Mouse (Mus musculus) liver, embryonic 14.5 days (tissue): ENCODE results near the gene Klhl22. TPM values are rescaled to one million over a fixed set of nuclear protein-coding genes. Genes with fewer than 3 reads are reported as not detected.
"Not testable (repeated sequence)": the region's sequence is repeated elsewhere in the genome, so short reads cannot be mapped to it uniquely, and the experiment has no call there.

ENCODE experiments used
- ATAC-seq: fragments of 200-750 bp; cut with Nextera tagmentation; 2 replicates; pipeline ENCODE4 v1.8.0; 2017; ENCODE audit warnings: moderate number of reproducible peaks, mild to moderate bottlenecking, moderate library complexity; ENCODE audit not compliant: insufficient read depth
- DNase-seq, 3 experiments: peaks; one replicate each; pipeline ENCODE4 v3.0.0-alpha.2; 2012 to 2013; ENCODE audit warnings: low read depth in 3 of 3, low spot score in 3 of 3
- H3K27ac ChIP-seq: fragments of 300-500 bp; sonication (generic); 2 replicates; pipeline ENCODE4 v1.5.1; 2014; ENCODE audit warnings: moderate library complexity, mild to moderate bottlenecking, control low read depth, inconsistent platforms
- H3K27me3 ChIP-seq: fragments of 300-500 bp; sonication (generic); 2 replicates; pipeline ENCODE4 v1.6.1; 2014; ENCODE audit warnings: mild to moderate bottlenecking, low read length, moderate library complexity; ENCODE audit not compliant: control insufficient read depth, insufficient read depth
- H3K36me3 ChIP-seq: fragments of 300-500 bp; sonication (generic); replicated peaks from 2 replicates; pipeline ENCODE4 v1.6.1; 2014; ENCODE audit warnings: low read depth; ENCODE audit not compliant: control insufficient read depth, insufficient read depth
- H3K4me1 ChIP-seq, 2 experiments: fragments of 200-500 bp in 1 of 2; fragments of 300-500 bp in 1 of 2; sonication (generic) in 1 of 2; replicated peaks; 2 replicates each; pipeline ENCODE4 v1.6.1; 2012 to 2014; ENCODE audit warnings: antibody characterized with exemption in 1 of 2, inconsistent platforms in 1 of 2, low read length in 1 of 2; ENCODE audit not compliant: control insufficient read depth in 2 of 2, insufficient read depth in 2 of 2
- H3K4me2 ChIP-seq: fragments of 300-500 bp; sonication (generic); 2 replicates; pipeline ENCODE4 v1.6.1; 2014; ENCODE audit warnings: low read depth, mild to moderate bottlenecking, control low read depth, moderate library complexity
- H3K4me3 ChIP-seq, 2 experiments: fragments of 200-500 bp in 1 of 2; fragments of 300-500 bp in 1 of 2; sonication (generic) in 1 of 2; 2 replicates each; pipeline ENCODE4 v1.5.1; 2012 to 2014; ENCODE audit warnings: low read depth in 2 of 2, low read length in 2 of 2, mild to moderate bottlenecking in 2 of 2, control low read depth in 1 of 2, inconsistent platforms in 1 of 2, moderate library complexity in 1 of 2; ENCODE audit not compliant: insufficient read depth in 1 of 2
- H3K9ac ChIP-seq: fragments of 300-500 bp; sonication (generic); replicated peaks from 2 replicates; pipeline ENCODE4 v1.6.1; 2014; ENCODE audit warnings: mild to moderate bottlenecking, control low read depth, moderate library complexity
- H3K9me3 ChIP-seq: fragments of 300-500 bp; sonication (generic); 2 replicates; pipeline ENCODE4 v1.6.1; 2016; ENCODE audit warnings: low read length, mixed read lengths; ENCODE audit not compliant: control insufficient read depth
- CTCF ChIP-seq: IDR thresholded peaks from 2 replicates; pipeline ENCODE4 v1.5.1; 2016; ENCODE audit warnings: antibody characterized with exemption, low read depth, control low read depth
- EP300 ChIP-seq: IDR thresholded peaks from 2 replicates; pipeline ENCODE4 v1.6.1; 2016; ENCODE audit warnings: antibody characterized with exemption, low read depth
- WGBS: fragments of 180-500 bp; shearing (Covaris S2); extraction: QIAGEN DNeasy Blood & Tissue Kit; methylation state at CpG from one replicate; pipeline ENCODE4 v1.1.7; 2014; ENCODE audit not compliant: insufficient replicate concordance; 5-methylcytosine and 5-hydroxymethylcytosine counted together
- polyA plus RNA-seq, 2 experiments: library from polyadenylated mRNA; depleted of rRNA in 1 of 2; stranded (reverse) in 1 of 2; unstranded in 1 of 2; fragments of >200 nt; fragmentation: Nextera tagmentation in 1 of 2; extraction: Ambion mirVana in 1 of 2; gene quantifications; 2 replicates each; pipeline versions ENCODE4 v1.2.1 to v1.2.3; 2012 to 2014

Klhl22 gene
- polyA plus RNA-seq, 2 experiments, result 11.6 to 14.0 TPM

- peak; percentile 12; the same call in 1 of the 2 replicates for TF ChIP-seq CTCF
- no peak for TF ChIP-seq EP300
Observed at GRCm38 (mm10) chr16:17732021-17732420, 27.4 kb upstream of the Klhl22 start.

DNA sequence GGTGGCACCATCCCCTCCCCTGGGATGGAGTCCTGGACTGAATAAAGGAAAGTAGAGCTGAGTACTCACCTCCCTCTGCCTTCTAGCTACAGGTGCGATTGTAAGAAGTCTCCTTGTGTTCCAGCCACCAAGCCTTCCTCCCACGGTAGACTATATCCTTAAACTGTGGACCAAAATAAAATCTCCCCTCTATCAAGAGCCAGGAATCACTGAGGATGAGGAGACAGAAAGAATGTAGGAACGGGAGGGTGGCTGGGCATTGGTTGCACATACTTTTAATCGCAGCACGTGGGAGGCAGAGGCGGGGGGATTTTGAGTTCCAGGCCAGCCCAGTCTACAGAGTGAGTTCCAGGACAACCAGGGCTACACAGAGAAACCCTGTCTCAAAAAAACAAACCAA is 27.0 kb upstream of the Klhl22 start:
- H3K9ac ChIP-seq, result no peak overlapping the region
- 61% methylated on average over 6 of the region's 6 CpGs for WGBS

More at GRCm38 (mm10) chr16:17732021-17732420, 27.4 kb upstream of the Klhl22 start:
- Histone ChIP-seq H3K4me2 (no peak overlapping the region), H3K27ac (no peak overlapping the region), H3K9ac (no peak overlapping the region), H3K9me3 (no peaks in the 10 kb centered on the region), H3K4me3 (no peak overlapping the region), H3K4me1 (peaks cover 0 to 2% of the 10 kb centered on the region in 2 experiments; a peak in 2 of 4 replicates), H3K36me3 (no peaks in the 10 kb centered on the region), H3K27me3 (peaks cover 8% of the 10 kb centered on the region)
- WGBS, result 15% methylated on average over 3 of the region's 3 CpGs
- DNase-seq (no peak), ATAC-seq (no peak)

GRCm38 (mm10) chr16:17732841-17733340 is 26.5 kb upstream of the Klhl22 start, which contains the start of gene Med15:
Gene Med15 (minus strand): TSS chr16:17732891.
- TF ChIP-seq EP300 (no peak), CTCF (no peak)
- H3K4me1 ChIP-seq, result no peaks in the 10 kb centered on the region
- no peak for ATAC-seq
- DNase-seq, result no peak
- H3K9ac ChIP-seq, result no peak within 1 kb of the TSS
- no peaks in the 10 kb centered on the region for H3K36me3 ChIP-seq
- no peak within 1 kb of the TSS for H3K27ac ChIP-seq
- H3K4me2 ChIP-seq, result no peak within 1 kb of the TSS
- H3K4me3 ChIP-seq, result no peak within 1 kb of the TSS
- WGBS, result 29% methylated on average over 3 of the region's 3 CpGs
- H3K9me3 ChIP-seq, result no peaks in the 10 kb centered on the region
- H3K27me3 ChIP-seq, result peaks cover 8% of the 10 kb centered on the region

More for the DNA sequence above, 27.0 kb upstream of the Klhl22 start:
- H3K36me3 ChIP-seq, result no peaks in the 10 kb centered on the region
- ATAC-seq, result no peak
- no peaks in the 10 kb centered on the region for H3K4me1 ChIP-seq
- no peak overlapping the region for H3K27ac ChIP-seq
- DNase-seq, result no peak
- no peak for TF ChIP-seq EP300
- TF ChIP-seq CTCF, result no peak
- no peak overlapping the region for H3K4me3 ChIP-seq
- H3K27me3 ChIP-seq, result peaks cover 8% of the 10 kb centered on the region
- no peaks in the 10 kb centered on the region for H3K9me3 ChIP-seq
- no peak overlapping the region for H3K4me2 ChIP-seq

GRCm38 (mm10) chr16:17733646-17734045 is 25.8 kb upstream of the Klhl22 start:
- no peak for TF ChIP-seq EP300
- no peak for TF ChIP-seq CTCF
- H3K4me3 ChIP-seq, result no peak overlapping the region
- H3K27ac ChIP-seq, result no peak overlapping the region
- H3K9me3 ChIP-seq, result no peaks in the 10 kb centered on the region
- no peaks in the 10 kb centered on the region for H3K36me3 ChIP-seq
- WGBS, result 57% methylated on average over 2 of the region's 2 CpGs
- no peak for DNase-seq
- H3K4me2 ChIP-seq, result no peak overlapping the region
- no peak for ATAC-seq
- H3K27me3 ChIP-seq, result peaks cover 8% of the 10 kb centered on the region
- no peak overlapping the region for H3K9ac ChIP-seq
- no peaks in the 10 kb centered on the region for H3K4me1 ChIP-seq

DNA sequence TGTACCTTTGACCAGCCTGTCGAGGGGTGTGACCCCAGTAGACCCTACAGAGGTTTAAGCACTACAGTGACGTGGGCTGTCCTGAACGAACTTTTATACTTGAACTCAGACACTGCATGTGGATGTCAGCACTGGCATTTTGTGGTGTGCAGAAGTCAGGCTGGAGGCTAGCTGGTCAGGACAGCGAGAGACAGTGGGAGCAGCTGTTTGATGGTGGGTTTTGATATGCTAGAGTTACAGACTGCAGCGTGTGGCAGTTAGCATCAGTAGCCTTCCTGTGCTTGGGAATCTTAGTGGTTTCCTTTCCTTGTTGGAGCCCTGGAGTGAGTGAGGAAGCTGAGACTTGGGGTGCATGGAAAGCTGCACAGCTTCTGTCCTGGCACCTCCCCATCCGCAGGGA is 24.5 kb upstream of the Klhl22 start:
- not testable (repeated sequence) for H3K4me1 ChIP-seq, DNase-seq, H3K36me3 ChIP-seq, H3K27me3 ChIP-seq, H3K9me3 ChIP-seq, H3K9ac ChIP-seq, H3K4me2 ChIP-seq, ATAC-seq, H3K4me3 ChIP-seq, H3K27ac ChIP-seq
- 45% methylated on average over 6 of the region's 6 CpGs for WGBS
